Mouse (Mus musculus) left cerebral cortex, postnatal 36 days (tissue): ENCODE measurements around the gene Mageb3. TPM values are rescaled to one million over a fixed set of nuclear protein-coding genes. Genes with fewer than 3 reads are reported as not detected.
"Not testable (repeated sequence)": the region's sequence is repeated elsewhere in the genome, so short reads cannot be mapped to it uniquely, and the experiment has no call there.

ENCODE experiments used
- DNase-seq, 2 experiments: peaks; one replicate each; pipeline ENCODE4 v3.0.0; 2021 to 2022; ENCODE audit warnings: low spot score in 2 of 2, mixed read lengths in 1 of 2
- intact Hi-C: fragments of 180-260 bp; cut with DNase I; formaldehyde crosslinking; loops from one replicate; pipeline ENCODE4 v1.15.1; 2025
- total RNA-seq, 2 experiments: library from RNA; stranded (reverse); gene quantifications; 2 replicates each; pipeline ENCODE4 v1.2.3; 2021

The Mageb3 gene
- under 1 TPM in 1 of 2 experiments, not detected in 1; 0.27 TPM for total RNA-seq

DNA sequence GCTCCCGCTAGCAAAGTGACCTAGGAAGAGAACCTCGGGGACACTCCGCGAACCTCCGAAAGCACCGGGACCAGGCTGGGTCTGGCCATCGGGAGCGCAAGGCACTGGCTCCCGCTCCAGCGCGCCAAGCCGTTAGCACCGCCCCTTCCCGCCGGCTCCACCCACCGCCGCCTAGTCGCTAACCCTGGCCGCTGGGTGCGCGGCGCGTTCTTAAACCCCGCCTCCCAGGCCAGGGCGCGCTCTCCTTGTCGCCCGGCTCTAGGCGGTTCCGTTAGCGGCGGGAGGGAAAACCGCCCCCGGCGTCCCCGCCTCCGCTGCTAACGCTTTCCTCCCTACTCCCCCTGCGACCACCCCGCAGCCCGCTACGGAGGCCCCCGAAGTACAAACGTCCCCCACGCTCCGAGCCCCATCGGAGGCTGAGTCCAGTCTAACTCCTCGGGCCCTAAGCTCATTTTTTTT is at the start of gene Mageb3, which contains the start of gene Ctdspl2:
Mageb3 (minus strand) TSS at position 328 of the 459 bp plus-strand sequence.
Ctdspl2 (plus strand) TSS at position 237 of the 459 bp plus-strand sequence.
- intact Hi-C loops: no loop called here
- peak; percentile 93 to 94 for DNase-seq

- no peak for DNase-seq
- intact Hi-C loops: loop anchor here (10.0 kb wide), 1 partner anchor 421 kb away; no protein-coding TSS in a partner anchor
Measured at GRCm38 (mm10) chr2:121995738-121996137, 39.8 kb upstream of the Mageb3 start.

GRCm38 (mm10) chr2:121957216-121957792 is 1.4 kb upstream of the Mageb3 start:
- intact Hi-C loops: no loop called here
- DNase-seq: no peak

GRCm38 (mm10) chr2:121956224-121957018 is 529 bp upstream of the Mageb3 start:
- intact Hi-C loops: no loop called here
- peak; percentile 96 to 97 for DNase-seq

DNA sequence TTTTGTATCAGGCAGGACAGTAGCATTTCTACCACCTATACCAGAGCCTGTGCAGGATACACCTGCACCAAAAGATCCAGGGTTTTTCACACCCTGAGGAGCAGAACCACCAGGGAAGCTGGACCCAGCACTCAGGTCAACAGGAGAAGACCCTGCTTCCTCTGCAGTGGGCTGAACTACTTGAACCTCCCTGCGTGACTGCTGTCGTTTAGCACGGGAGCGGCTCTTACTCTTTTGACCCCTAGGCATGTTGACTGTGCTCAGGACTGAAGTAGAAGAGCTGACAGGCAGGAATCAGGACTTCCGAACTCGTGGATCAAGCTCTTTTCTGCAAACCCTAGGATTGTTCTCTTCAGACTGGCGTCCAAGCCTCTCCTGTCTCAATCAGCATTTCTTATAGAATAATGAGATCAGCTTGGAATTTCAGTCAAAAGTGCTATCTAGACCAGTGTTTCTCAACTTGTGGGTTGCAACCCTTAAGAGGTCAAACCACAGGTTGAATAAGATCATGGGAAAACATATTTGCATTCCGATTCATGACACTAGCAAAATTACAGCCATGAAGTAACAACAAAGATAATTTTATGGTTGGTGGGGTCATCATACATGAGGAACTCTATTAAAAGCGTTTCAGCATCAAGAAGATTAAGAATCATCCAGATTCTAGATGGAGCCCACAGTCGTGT is 778 bp downstream of the Mageb3 start:
- no peak for DNase-seq
- intact Hi-C loops: no loop called here

DNA sequence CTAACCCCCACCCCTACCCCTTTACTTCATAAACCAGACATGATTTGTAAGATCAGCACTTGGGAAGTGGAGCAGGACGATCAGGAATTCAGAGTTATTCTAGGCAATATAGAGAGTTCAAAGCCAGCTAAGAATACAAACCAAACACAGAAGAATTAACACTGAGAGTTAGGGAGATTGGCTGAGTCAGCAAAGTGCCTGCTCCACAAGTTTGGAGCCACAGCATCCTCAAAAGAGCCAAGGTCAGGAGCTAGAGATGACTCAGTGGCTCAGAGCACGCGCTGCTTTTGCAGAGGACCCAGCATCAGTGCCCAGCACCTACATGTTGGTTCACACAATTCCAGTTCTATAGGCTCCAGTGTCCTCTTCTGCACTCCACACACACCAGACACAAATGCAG is 12.5 kb downstream of the Mageb3 start:
- intact Hi-C loops: no loop called here

GRCm38 (mm10) chr2:121937624-121938023 is 18.3 kb downstream of the Mageb3 start:
- intact Hi-C loops: not testable (repeated sequence)

More for the DNA sequence above, 12.5 kb downstream of the Mageb3 start:
- DNase-seq: no peak

DNA sequence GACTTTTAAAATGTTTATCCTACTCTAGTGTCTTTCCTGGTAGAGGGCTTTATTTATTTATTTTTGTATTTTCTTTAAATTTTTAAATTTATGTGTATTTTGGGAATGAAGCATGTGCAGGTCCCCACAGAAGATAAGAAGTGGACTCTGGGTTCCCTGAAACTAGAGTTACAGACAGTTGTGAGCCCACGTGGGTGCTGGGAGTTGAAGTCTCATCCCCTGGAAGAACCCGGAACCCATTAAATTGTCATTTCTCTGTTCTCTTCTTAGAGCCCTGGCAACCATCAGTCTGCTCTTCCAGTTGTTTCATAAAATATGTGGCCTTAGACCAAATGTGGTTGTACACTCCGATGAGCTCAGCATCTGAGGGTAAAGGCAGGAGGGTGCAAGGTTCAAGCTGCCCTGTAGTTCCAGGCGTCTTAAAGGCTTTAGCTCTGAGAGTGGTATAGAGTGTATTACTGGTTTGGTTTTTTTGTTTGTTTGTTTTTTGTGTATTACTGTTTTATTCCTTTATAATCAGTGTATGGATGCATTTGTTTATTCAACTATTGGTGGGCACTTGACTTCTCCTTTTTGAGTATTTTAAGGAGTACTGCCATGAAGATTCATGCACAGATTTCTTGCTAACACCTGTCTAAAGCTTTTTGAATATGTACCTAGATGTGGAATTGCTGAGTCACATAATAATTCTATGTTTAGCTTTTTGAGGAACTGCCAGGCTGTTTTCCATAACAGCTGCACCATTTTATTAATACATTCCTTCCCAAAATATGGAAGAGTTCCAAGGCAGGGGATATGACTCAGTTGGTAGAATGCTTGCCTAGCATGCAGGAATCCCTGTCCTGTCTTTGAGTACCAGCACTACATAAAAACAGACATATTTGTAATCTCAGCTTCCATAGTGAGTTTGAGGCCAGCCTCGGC is 39.6 kb downstream of the Mageb3 start:
- DNase-seq: no peak
- intact Hi-C loops: no loop called here

More at GRCm38 (mm10) chr2:121937624-121938023, 18.3 kb downstream of the Mageb3 start:
- not testable (repeated sequence) for DNase-seq

GRCm38 (mm10) chr2:121909975-121910374 is 45.9 kb downstream of the Mageb3 start:
- DNase-seq: no peak
- intact Hi-C loops: no loop called here

Other genes starting within 250 kb of the Mageb3 start
- gene Frmd5, start 149.0 kb downstream of the Mageb3 start, total RNA-seq: 10 to 100 TPM; 49.4 to 55.2 TPM
- 100 to 1,000 TPM; 104 to 108 TPM for gene Casc4, start 89.1 kb downstream of the Mageb3 start, total RNA-seq
- 10 to 100 TPM; 37.6 to 38.1 TPM for gene Ctdspl2, start 91 bp downstream of the Mageb3 start, total RNA-seq
- 10 to 100 TPM; 17.7 to 19.6 TPM for gene Eif3j1, start 72.5 kb upstream of the Mageb3 start, total RNA-seq
- gene Spg11, start 162.3 kb upstream of the Mageb3 start, total RNA-seq: 10 to 100 TPM; 14.4 to 16.4 TPM
- gene B2m, start 191.6 kb upstream of the Mageb3 start, total RNA-seq: 100 to 1,000 TPM; 108 to 111 TPM
- not detected for gene Trim69, start 204.6 kb upstream of the Mageb3 start, total RNA-seq
- gene Patl2, start 230.1 kb upstream of the Mageb3 start, total RNA-seq: not detected
- not detected for gene Terb2, start 230.2 kb upstream of the Mageb3 start, total RNA-seq